Mouse (Mus musculus): Measurements from ENCODE around the gene Ppp1r1b. TPM values are rescaled to one million over a fixed set of nuclear protein-coding genes. Genes with fewer than 3 reads are reported as not detected.

The Ppp1r1b gene
- 1.0 and 1.6 TPM in 2 replicates for polyA plus RNA-seq (2016; fragmentation: Nextera tagmentation; extraction: Ambion mirVana)

DNA sequence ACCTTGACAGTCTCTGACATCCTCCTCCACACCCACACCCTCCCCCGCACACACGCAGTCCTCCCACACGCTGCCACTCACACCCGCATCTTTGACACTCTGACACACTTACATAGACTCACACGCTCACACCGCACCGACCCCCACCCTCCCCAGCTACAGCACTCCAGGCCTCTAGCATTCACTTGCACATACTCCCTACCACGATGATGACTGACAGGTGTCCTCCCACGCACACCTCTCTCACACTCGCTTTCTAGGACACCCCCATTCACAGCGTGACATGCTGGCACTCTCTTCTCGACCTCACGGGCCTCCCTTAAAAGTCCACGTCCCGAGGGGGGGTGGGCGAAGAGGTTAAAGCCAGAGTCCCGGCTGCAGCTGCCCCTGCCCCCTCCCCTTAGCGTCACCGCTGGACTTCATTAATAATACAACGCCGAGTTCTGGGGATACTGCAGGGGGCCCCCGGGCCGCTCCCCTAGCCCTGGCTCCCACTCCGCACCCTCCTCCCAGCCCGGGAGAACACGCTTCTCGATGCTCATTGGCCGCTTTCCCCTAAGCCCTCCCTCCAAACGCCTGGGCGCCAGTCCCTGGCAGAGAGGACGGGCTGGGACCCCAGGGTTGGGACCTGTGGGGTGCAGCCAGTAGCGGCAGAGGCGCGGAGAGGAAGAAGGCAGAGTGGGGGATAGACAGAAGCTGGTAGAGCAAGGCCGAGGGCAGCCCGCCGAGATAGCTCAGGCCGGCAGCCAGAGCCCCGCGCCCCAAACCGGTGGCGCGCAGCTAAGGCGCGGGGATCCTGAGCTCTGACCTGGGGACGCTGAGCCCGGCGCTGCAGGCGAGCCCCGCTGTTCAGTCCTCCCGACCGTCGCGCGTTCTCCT, at the start of gene Ppp1r1b:
Ppp1r1b (plus strand) TSS at position 322 of the 879 bp plus-strand sequence.
- peak; percentile 70 for DNase-seq (ENCODE audit: low spot score)
- H3K4me3 ChIP-seq: peak within 1 kb of the TSS; percentile 68
- peaks cover 46% of the 10 kb centered on the region for H3K4me1 ChIP-seq
- WGBS: 1% methylated on average over 55 of the region's 55 CpGs
- H3K27me3 ChIP-seq (ENCODE audit: low read depth, poor library complexity, severe bottlenecking): peaks cover 100% of the 10 kb centered on the region
- H3K27ac ChIP-seq (replicated peaks): peak within 1 kb of the TSS; percentile 59; the same call in 1 of the 2 replicates
- H3K36me3 ChIP-seq: no peaks in the 10 kb centered on the region
- H3K9me3 ChIP-seq (replicated peaks): no peaks in the 10 kb centered on the region

DNA sequence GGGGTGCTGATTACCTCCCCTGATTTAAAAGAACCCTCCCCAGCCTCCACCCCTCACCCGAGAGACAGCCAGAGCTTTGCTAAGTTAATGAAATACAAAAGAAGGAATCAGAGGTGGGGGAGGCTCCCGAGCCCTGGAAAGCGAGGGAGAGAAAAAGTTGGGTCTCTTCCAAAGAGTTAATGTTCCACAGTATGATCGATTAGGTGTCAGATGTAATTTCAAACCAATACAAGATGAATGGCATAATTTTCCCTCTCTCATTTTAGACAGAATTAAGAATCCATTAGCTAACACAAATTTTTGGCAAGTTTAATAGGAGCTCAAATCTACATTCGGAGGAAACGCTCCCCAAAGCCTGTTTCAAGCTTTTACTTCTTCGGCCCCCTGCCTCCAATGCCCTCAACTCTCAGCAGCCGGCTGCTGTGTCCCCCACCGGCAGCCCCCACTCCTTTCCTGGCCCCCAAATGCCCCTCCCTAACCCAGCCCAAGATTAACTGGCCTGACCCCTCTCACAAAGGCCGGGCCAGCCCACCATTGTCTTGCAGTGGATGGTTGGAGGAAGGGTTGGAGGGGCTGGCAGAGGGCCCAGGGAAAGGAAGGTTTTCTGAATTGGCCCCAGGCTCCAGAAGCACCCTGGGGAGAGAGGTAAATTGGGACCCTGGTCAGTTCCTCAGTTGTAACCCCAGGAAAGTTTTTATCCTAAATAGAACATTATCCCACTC, 49.6 kb upstream of the Ppp1r1b start:
- H3K27ac ChIP-seq (replicated peaks): peak overlapping the region; percentile 63
- no peaks in the 10 kb centered on the region for H3K9me3 ChIP-seq (replicated peaks)
- WGBS: 5% methylated on average over 10 of the region's 10 CpGs
- peaks cover 70% of the 10 kb centered on the region for H3K4me1 ChIP-seq
- H3K4me3 ChIP-seq: peak overlapping the region; percentile 35
- no peaks in the 10 kb centered on the region for H3K36me3 ChIP-seq
- DNase-seq (ENCODE audit: low spot score): peak; percentile 64
- H3K27me3 ChIP-seq (ENCODE audit: low read depth, poor library complexity, severe bottlenecking): peaks cover 92% of the 10 kb centered on the region

DNA sequence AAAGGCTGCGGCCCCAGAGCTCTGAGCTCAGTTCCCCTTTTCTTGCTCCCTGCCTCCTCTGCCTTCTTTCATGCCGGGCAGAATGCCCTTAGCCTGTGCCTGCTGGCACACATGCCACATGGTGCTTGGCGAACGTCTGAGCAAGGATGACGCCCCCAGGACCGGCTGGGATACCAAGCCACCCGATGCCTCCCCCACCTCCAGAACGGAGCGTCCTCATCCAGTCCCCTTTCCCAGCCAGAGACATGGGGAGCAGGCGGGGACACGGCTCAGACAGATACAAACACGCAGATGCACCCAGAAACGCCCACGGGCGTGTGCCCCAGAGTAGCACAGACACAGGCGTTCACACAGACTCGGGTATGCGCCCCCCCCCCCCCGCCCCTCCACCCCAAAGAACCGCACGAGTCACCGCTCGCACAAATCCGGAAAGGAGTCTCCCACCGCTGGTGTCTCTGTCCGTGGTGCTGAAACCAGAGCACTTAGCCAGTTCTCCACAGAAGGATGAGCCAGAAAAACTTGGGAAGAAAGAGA, 34.3 kb upstream of the Ppp1r1b start:
- peak; percentile 74 for DNase-seq (ENCODE audit: low spot score)
- H3K4me3 ChIP-seq: no peak overlapping the region
- no peaks in the 10 kb centered on the region for H3K36me3 ChIP-seq
- H3K27ac ChIP-seq (replicated peaks): no peak overlapping the region
- H3K9me3 ChIP-seq (replicated peaks): no peaks in the 10 kb centered on the region
- H3K4me1 ChIP-seq: peaks cover 5% of the 10 kb centered on the region
- WGBS: 1% methylated on average over 26 of the region's 26 CpGs
- peaks cover 92% of the 10 kb centered on the region for H3K27me3 ChIP-seq (ENCODE audit: low read depth, poor library complexity, severe bottlenecking)

DNA sequence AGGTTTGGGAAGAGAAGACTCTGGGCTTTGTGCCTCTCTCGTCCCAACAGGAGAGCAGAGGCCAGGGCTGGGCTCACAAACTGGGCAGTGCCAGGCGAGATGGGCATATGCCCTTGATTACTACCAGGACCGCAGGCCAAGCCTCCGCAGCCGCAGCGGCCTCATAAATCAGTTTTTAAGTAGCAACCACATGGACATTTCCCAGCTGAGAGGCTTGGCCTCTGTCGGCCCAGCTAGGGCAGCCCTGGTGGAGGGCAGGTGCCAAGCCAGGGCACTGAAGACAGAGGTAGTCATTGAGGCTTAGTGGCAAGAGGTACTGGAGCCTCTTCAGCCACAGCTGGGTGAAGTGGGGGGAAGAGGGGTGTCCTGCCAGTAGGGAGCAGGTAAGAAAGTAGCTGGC, 30.7 kb upstream of the Ppp1r1b start:
- Histone ChIP-seq H3K27ac (replicated peaks) (no peak overlapping the region), H3K4me3 (no peak overlapping the region), H3K36me3 (no peaks in the 10 kb centered on the region), H3K9me3 (replicated peaks) (no peaks in the 10 kb centered on the region), H3K4me1 (peaks cover 8% of the 10 kb centered on the region), H3K27me3 (ENCODE audit: low read depth, poor library complexity, severe bottlenecking) (peaks cover 100% of the 10 kb centered on the region)
- WGBS: 5% methylated on average over 7 of the region's 7 CpGs
- no peak for DNase-seq (ENCODE audit: low spot score)

DNA sequence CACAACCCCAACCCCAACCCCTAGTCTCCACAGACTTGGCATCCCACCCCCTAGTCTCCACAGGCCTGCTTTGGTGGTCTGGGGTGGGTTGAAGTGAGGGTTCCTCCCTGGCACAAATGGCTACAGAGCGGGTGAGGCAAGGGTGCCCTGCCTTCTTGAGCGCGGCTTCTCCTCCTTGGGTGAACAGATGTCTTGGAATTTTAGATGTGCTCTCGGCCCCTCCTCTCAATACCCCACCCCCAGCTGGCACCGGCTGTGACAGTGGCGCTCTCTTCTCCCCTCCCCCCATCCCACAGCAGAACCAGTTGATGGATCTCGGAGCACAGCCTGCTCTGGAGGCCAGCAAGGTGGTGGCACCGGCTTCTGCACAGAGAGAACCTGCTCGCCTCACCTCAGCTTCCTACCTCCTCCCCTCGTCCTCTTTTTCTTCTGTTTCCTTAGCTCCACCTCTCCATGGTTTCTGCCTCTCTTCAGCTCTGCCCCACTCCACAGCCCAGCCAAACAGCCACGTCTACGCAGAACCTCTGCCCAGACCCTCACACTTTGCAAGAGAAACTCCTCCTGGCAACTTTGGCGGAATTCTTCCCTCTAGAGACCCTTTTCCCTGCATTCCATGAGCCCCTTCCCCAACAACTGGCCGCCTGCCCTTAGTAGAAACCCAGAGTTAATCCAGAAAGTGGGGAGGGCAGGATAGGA, 29.6 kb upstream of the Ppp1r1b start:
- Histone ChIP-seq H3K4me3 (no peak overlapping the region), H3K36me3 (no peaks in the 10 kb centered on the region), H3K9me3 (replicated peaks) (no peaks in the 10 kb centered on the region), H3K27ac (replicated peaks) (no peak overlapping the region), H3K4me1 (peaks cover 8% of the 10 kb centered on the region), H3K27me3 (ENCODE audit: low read depth, poor library complexity, severe bottlenecking) (peaks cover 100% of the 10 kb centered on the region)
- no peak for DNase-seq (ENCODE audit: low spot score)
- WGBS: under 1% methylated on average over 14 of the region's 14 CpGs

DNA sequence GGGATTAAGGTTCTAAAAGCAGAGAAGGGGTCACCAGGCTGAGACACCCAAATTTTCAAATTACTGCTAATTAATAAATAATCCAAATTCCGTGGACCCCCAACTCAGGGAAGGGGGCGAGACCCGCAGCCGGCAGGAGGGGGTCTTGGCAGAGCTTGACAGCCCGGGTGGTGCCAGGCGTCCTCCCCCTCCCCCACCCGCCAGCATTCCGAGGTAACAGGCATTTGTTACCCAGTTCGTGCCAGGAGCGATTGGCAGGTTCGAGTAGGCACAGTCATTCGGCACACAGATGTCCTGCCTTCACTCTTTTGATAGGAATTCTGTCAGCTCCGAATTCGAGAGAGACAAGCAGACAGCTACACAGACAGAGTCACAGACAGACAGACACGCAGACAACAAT, 29.1 kb upstream of the Ppp1r1b start:
- 0 out of 2 replicates have a peak, but pooled peaks cover 4% of the 10 kb centered on the region for H3K4me1 ChIP-seq
- H3K4me3 ChIP-seq: no peak overlapping the region
- peaks cover 100% of the 10 kb centered on the region for H3K27me3 ChIP-seq (ENCODE audit: low read depth, poor library complexity, severe bottlenecking)
- H3K9me3 ChIP-seq (replicated peaks): no peaks in the 10 kb centered on the region
- no peak for DNase-seq (ENCODE audit: low spot score)
- WGBS: 3% methylated on average over 15 of the region's 15 CpGs
- no peak overlapping the region for H3K27ac ChIP-seq (replicated peaks)
- no peaks in the 10 kb centered on the region for H3K36me3 ChIP-seq

DNA sequence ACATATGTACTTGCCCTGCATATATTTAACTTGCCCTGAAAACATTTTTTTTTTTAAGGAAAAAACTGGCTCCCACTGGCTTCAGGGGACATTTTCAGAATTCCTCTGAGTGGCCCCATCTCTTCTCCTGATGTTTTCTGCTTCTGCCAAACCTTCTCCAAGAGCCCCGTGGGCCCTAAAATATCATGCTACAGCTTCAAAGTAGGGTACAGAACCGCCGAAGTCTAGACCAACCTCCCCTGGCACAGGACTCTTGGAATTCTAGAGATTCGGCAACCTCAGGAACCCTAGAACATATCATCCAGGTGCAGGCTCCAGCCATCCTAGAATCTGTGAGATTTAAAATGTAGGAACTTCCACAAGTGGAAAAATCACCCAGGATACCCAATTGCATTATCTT, 28.7 kb upstream of the Ppp1r1b start:
- DNase-seq (ENCODE audit: low spot score): no peak
- 0 out of 2 replicates have a peak, but pooled peaks cover 4% of the 10 kb centered on the region for H3K4me1 ChIP-seq
- no peak overlapping the region for H3K4me3 ChIP-seq
- 13% methylated on average over 4 of the region's 4 CpGs for WGBS
- no peaks in the 10 kb centered on the region for H3K9me3 ChIP-seq (replicated peaks)
- H3K36me3 ChIP-seq: no peaks in the 10 kb centered on the region
- H3K27ac ChIP-seq (replicated peaks): no peak overlapping the region
- peaks cover 100% of the 10 kb centered on the region for H3K27me3 ChIP-seq (ENCODE audit: low read depth, poor library complexity, severe bottlenecking)

DNA sequence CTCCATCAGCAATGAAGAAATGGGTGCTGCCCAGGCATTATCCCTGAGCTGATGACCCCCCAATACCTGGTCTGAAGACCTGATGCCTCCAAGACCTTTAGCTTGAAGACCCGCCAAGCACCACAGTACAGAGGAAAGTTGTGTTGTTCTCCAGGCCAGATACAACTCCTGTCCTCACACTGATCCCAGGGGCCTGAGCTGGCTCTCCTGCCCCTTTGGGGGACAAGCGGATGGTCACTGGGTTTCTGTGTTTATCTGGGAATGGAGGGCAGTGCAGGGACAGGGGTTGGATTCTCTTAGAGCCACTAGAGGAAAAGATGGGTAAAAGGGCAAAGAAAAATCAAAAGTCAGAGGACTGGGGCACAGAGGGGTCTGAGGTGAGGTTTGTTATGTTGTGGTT, 28.3 kb upstream of the Ppp1r1b start:
- Histone ChIP-seq H3K27me3 (ENCODE audit: low read depth, poor library complexity, severe bottlenecking) (peaks cover 100% of the 10 kb centered on the region), H3K36me3 (no peaks in the 10 kb centered on the region), H3K27ac (replicated peaks) (no peak overlapping the region), H3K4me3 (no peak overlapping the region), H3K9me3 (replicated peaks) (no peaks in the 10 kb centered on the region), H3K4me1 (0 out of 2 replicates have a peak, but pooled peaks cover 4% of the 10 kb centered on the region)
- peak; percentile 26 for DNase-seq (ENCODE audit: low spot score)
- WGBS: 1% methylated on average over 2 of the region's 2 CpGs

DNA sequence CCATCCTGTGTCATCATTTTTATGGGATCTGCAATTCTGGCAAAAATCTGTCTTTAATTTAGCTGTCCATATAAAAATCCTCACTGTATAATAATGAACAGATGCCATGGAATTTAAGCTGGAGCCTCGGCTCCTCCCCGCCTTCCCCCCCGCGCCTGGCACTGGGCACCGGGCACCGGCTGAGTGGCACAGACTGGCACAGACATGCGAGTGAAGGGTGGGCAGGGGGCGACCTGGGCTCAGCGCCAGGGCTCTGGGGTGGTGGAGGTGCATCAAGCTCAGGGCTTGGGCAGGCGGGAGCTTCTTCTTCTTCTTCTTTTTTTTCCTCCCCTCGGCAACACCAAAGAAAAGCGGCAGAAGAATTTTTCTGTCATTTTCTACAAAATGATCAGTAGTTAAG, 27.8 kb upstream of the Ppp1r1b start:
- Histone ChIP-seq H3K9me3 (replicated peaks) (no peaks in the 10 kb centered on the region), H3K36me3 (no peaks in the 10 kb centered on the region), H3K27me3 (ENCODE audit: low read depth, poor library complexity, severe bottlenecking) (peaks cover 100% of the 10 kb centered on the region), H3K4me3 (no peak overlapping the region), H3K4me1 (0 out of 2 replicates have a peak, but pooled peaks cover 4% of the 10 kb centered on the region), H3K27ac (replicated peaks) (no peak overlapping the region)
- DNase-seq (ENCODE audit: low spot score): no peak
- 8% methylated on average over 12 of the region's 12 CpGs for WGBS

DNA sequence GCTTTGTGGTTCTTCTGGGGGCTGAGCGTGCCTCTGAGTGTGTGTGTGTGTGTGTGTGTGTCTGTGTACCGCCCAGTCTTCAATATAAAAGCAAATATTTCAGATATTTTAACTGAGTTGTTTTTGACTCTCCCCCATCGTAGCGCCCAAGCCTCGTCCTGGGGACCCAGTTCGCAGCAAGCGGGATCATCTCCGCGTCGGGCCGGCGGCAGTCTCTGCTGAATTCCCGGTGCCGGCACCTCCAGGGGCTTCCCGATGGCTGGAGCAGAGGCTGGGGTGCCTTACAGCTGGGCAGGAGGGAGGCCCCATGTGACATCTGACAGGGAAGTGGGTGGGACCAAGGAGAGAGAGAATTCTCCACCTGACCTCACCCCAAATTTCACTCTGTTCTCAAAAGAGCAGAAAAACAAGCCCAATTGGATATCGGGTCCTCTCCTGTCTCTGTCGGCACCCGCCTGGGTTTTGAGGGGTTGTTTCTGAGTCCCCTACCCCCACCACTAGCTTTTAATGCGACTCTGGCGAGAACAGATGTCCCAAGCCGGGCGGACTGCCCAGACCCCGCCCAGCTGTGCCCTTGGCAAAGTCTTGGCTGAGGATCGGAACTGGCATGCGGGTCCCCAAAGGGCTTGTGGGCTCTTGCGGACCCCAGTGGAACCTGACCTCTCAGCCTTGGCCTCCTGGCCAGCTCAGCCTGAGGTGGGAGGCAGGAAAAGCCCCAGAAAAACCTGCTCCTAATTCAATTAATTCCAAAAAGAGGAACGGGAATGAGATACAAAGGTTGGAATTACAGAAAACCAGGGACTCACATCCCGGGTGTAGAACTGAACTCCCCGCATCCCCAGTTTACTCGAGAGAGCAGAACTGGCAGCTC, 27.2 kb upstream of the Ppp1r1b start:
- H3K9me3 ChIP-seq (replicated peaks): no peaks in the 10 kb centered on the region
- DNase-seq (ENCODE audit: low spot score): peak; percentile 31
- H3K4me3 ChIP-seq: no peak overlapping the region
- H3K36me3 ChIP-seq: no peaks in the 10 kb centered on the region
- no peak overlapping the region for H3K27ac ChIP-seq (replicated peaks)
- WGBS: under 1% methylated on average over 30 of the region's 30 CpGs
- H3K4me1 ChIP-seq: 0 out of 2 replicates have a peak, but pooled peaks cover 4% of the 10 kb centered on the region
- peaks cover 100% of the 10 kb centered on the region for H3K27me3 ChIP-seq (ENCODE audit: low read depth, poor library complexity, severe bottlenecking)

DNA sequence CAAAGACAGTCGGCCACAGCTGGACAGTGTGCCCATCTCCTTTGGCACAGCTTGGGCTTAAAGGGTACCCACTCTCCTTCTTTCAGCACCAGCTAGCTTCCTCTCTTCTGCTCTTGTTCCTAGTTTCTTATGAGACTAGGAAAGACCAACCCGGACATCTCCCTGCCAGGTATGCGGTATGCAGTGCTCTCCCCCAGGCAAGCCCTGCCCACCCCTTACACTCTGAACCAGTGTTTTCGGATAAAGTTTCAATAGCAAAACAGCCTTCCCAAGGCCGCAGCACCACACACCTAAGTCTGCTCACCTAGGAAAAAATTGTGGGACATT, 26.6 kb upstream of the Ppp1r1b start:
- WGBS: 6% methylated on average over 5 of the region's 5 CpGs
- Histone ChIP-seq H3K36me3 (no peaks in the 10 kb centered on the region), H3K4me3 (no peak overlapping the region), H3K27ac (replicated peaks) (no peak overlapping the region), H3K27me3 (ENCODE audit: low read depth, poor library complexity, severe bottlenecking) (peaks cover 100% of the 10 kb centered on the region), H3K9me3 (replicated peaks) (no peaks in the 10 kb centered on the region), H3K4me1 (0 out of 2 replicates have a peak, but pooled peaks cover 5% of the 10 kb centered on the region)
- no peak for DNase-seq (ENCODE audit: low spot score)

Measured in midbrain, embryonic 10.5 days (tissue).